Mouse (Mus musculus) C2C12 (cell line): ENCODE results near the gene Sun1. TPM values are rescaled to one million over a fixed set of nuclear protein-coding genes. Genes with fewer than 3 reads are reported as not detected.
A peak's percentile ranks its signal among the peaks of the same experiment; 100 is the strongest.

ENCODE experiments used
- H3K27me3 ChIP-seq: one replicate; pipeline ENCODE4 v1.6.1; 2011; ENCODE audit not compliant: control insufficient read depth, insufficient read depth, insufficient read length
- H3K36me3 ChIP-seq: one replicate; pipeline ENCODE4 v1.6.1; 2011; ENCODE audit not compliant: control insufficient read depth, insufficient read depth
- H3K4me3 ChIP-seq: one replicate; pipeline ENCODE4 v1.5.1; 2011; ENCODE audit warnings: mild to moderate bottlenecking, control low read depth; ENCODE audit not compliant: poor library complexity, insufficient read depth, severe bottlenecking
- H3K79me2 ChIP-seq: one replicate; pipeline ENCODE4 v1.6.1; 2011; ENCODE audit not compliant: control insufficient read depth, insufficient read depth
- H3K79me3 ChIP-seq: one replicate; pipeline ENCODE4 v1.6.1; 2011; ENCODE audit warnings: low read depth, control low read depth
- H3ac ChIP-seq: one replicate; pipeline ENCODE3; 2011; ENCODE audit warnings: low read depth; ENCODE audit not compliant: control insufficient read depth, insufficient read length
- CEBPB ChIP-seq: IDR thresholded peaks from one replicate; pipeline ENCODE4 v1.6.1; 2011; ENCODE audit warnings: low read depth, mild to moderate bottlenecking, control low read depth, moderate library complexity
- CTCF ChIP-seq: IDR thresholded peaks from one replicate; pipeline ENCODE4 v1.5.1; 2011; ENCODE audit not compliant: control insufficient read depth, insufficient read depth, insufficient read length
- FOSL1 ChIP-seq: IDR thresholded peaks from one replicate; pipeline ENCODE4 v1.8.0; 2011; ENCODE audit warnings: mild to moderate bottlenecking, low read length; ENCODE audit not compliant: poor library complexity, insufficient read depth, severe bottlenecking
- MAX ChIP-seq: IDR thresholded peaks from one replicate; pipeline ENCODE4 v1.6.1; 2011; ENCODE audit warnings: mild to moderate bottlenecking, control low read depth
- MYOD1 ChIP-seq: IDR thresholded peaks from one replicate; pipeline ENCODE4 v1.6.1; 2011; ENCODE audit warnings: low read depth; ENCODE audit not compliant: control insufficient read depth, insufficient read length
- MYOG ChIP-seq: IDR thresholded peaks from one replicate; pipeline ENCODE4 v1.6.1; 2011; ENCODE audit not compliant: control insufficient read depth, insufficient read length; ENCODE audit errors: extremely low read depth
- USF1 ChIP-seq: IDR thresholded peaks from one replicate; pipeline ENCODE4 v1.6.1; 2011; ENCODE audit warnings: low read depth, mild to moderate bottlenecking, control low read depth, moderate library complexity
- polyA plus RNA-seq: library from polyadenylated mRNA; unstranded; fragments of >200 nt; fragmentation: generic; extraction: Trizol; gene quantifications from one replicate; pipeline ENCODE4 v1.2.1, GENCODE M21; 2012; ENCODE audit warnings: missing spikeins

The Sun1 gene
- polyA plus RNA-seq, 1 experiment: 39.4 TPM

GRCm38 (mm10) chr5:139174141-139174540, 26.3 kb upstream of the Sun1 start:
- no peaks in the 10 kb centered on the region for H3K27me3 ChIP-seq
- no peak for TF ChIP-seq CTCF
- no peak for TF ChIP-seq MAX
- TF ChIP-seq CEBPB: no peak
- no peak for TF ChIP-seq FOSL1
- TF ChIP-seq USF1: no peak
- no peak for TF ChIP-seq MYOD1
- no peak for TF ChIP-seq MYOG

GRCm38 (mm10) chr5:139174556-139175547, 25.6 kb upstream of the Sun1 start:
- H3K36me3 ChIP-seq: peaks cover 20% of the 10 kb centered on the region
- TF ChIP-seq MYOG (no peak), USF1 (no peak), MAX (no peak)
- H3K27me3 ChIP-seq: no peaks in the 10 kb centered on the region

More at GRCm38 (mm10) chr5:139174141-139174540, 26.3 kb upstream of the Sun1 start:
- Histone ChIP-seq H3K79me2 (no peaks in the 10 kb centered on the region), H3K4me3 (no peak overlapping the region), H3K79me3 (no peaks in the 10 kb centered on the region), H3K36me3 (peaks cover 18% of the 10 kb centered on the region), H3ac (no peak overlapping the region)

GRCm38 (mm10) chr5:139178895-139179631, 21.4 kb upstream of the Sun1 start:
- Histone ChIP-seq H3K4me3 (no peak overlapping the region), H3K79me2 (no peaks in the 10 kb centered on the region), H3ac (no peak overlapping the region), H3K79me3 (no peaks in the 10 kb centered on the region), H3K36me3 (peaks cover 35% of the 10 kb centered on the region), H3K27me3 (no peaks in the 10 kb centered on the region)
- peak; percentile 89 for TF ChIP-seq CTCF
- TF ChIP-seq FOSL1: no peak

More at GRCm38 (mm10) chr5:139174556-139175547, 25.6 kb upstream of the Sun1 start:
- Histone ChIP-seq H3K4me3 (no peak overlapping the region), H3K79me3 (no peaks in the 10 kb centered on the region), H3K79me2 (no peaks in the 10 kb centered on the region), H3ac (no peak overlapping the region)

- Histone ChIP-seq H3K79me2 (no peaks in the 10 kb centered on the region), H3ac (no peak overlapping the region), H3K27me3 (no peaks in the 10 kb centered on the region), H3K79me3 (no peaks in the 10 kb centered on the region), H3K4me3 (no peak overlapping the region), H3K36me3 (peaks cover 49% of the 10 kb centered on the region)
- TF ChIP-seq MYOG: no peak
- TF ChIP-seq CTCF: no peak
- TF ChIP-seq MYOD1: no peak
- no peak for TF ChIP-seq CEBPB
- no peak for TF ChIP-seq USF1
- no peak for TF ChIP-seq FOSL1
- TF ChIP-seq MAX: no peak
These were observed 17.3 kb upstream of the Sun1 start for GRCm38 (mm10) chr5:139183131-139183530.

GRCm38 (mm10) chr5:139183601-139184000, 16.8 kb upstream of the Sun1 start:
- H3K27me3 ChIP-seq: no peaks in the 10 kb centered on the region
- TF ChIP-seq MYOD1 (no peak), FOSL1 (no peak), CEBPB (no peak), CTCF (no peak), MYOG (no peak), MAX (no peak)
- no peaks in the 10 kb centered on the region for H3K79me2 ChIP-seq
- H3ac ChIP-seq: no peak overlapping the region
- peaks cover 49% of the 10 kb centered on the region for H3K36me3 ChIP-seq
- H3K79me3 ChIP-seq: no peaks in the 10 kb centered on the region
- no peak overlapping the region for H3K4me3 ChIP-seq
